In the genomic region with DNA sequence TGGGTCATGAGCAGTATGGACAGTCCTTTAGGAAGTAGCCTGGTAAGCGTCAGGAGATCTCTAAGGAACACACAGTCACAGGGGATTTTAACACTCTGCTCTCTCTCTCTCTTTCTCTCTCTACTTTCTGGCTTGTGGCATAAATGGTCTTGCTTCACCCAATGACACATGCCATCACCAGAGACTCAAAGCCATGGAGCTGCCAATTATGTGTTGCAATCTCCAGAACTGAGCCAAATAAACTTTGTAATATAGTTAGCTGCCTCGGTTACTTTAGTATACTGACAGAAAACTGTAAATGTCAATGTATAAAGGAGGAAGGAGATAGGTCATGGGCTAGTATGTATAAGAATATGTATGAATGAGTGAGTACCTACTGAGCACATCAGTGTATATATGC, we compare ENCODE assay signal across 21 mouse cellular contexts.
DNase-seq lines count a peak whose midpoint lies in the region; ATAC-seq and TF ChIP-seq lines count a peak whose summit lies in the region.
"Had no signal": no experiment of that assay in that cellular context is flagged by ENCODE, and none has a peak within 500 bp of the region (broad histone marks: within the 10 kb centered on the region; RNA-seq: fewer than 3 reads in every experiment).

No protein-coding gene starts in this region.

- no peak; the same call in 1 of the 2 replicates for TF ChIP-seq EP300 in liver, postnatal 0 days (IDR thresholded peaks at IDR 0.05; ENCODE audit: low read depth)

- no peaks in the 10 kb centered on the region for H3K9me3 ChIP-seq in liver, postnatal 0 days (ENCODE audit: low read length)
- no peaks in the 10 kb centered on the region for H3K9me3 ChIP-seq in liver, embryonic 12.5 days (replicated peaks)
- no peaks in the 10 kb centered on the region for H3K9me3 ChIP-seq in midbrain, embryonic 10.5 days (replicated peaks)
- H3K9me3 ChIP-seq: embryonic facial prominence, embryonic 15.5 days; hindbrain, embryonic 12.5 days; kidney, embryonic 15.5 days; limb, embryonic 13.5 days; liver, embryonic 15.5 days had no signal

- peak; percentile 20 for DNase-seq in liver, postnatal 0 days
- DNase-seq in 416B (ENCODE audit: low read depth), result peak; percentile 73
- DNase-seq in kidney, adult 9 months, result no peak
- DNase-seq in frontal cortex, postnatal 25 days (ENCODE audit: low spot score in 2 of 2), result no peak
- DNase-seq in midbrain, embryonic 10.5 days (ENCODE audit: low spot score), result no peak
- DNase-seq: adrenal gland, postnatal 25 days; cerebellum, adult 11 months; cerebellum, adult 9-11 months; kidney, postnatal 36 days had no signal

- WGBS in liver, postnatal 0 days (ENCODE audit: insufficient replicate concordance), result 54% methylated on average over 2 of the region's 2 CpGs
- WGBS in liver, embryonic 12.5 days (ENCODE audit: insufficient replicate concordance), result 68% methylated on average over 2 of the region's 2 CpGs
- 88% methylated on average over 2 of the region's 2 CpGs for WGBS in midbrain, embryonic 10.5 days

- H3K4me1 ChIP-seq in liver, postnatal 0 days (ENCODE audit: insufficient read depth), result peaks cover 36% of the 10 kb centered on the region
- H3K4me1 ChIP-seq in liver, embryonic 12.5 days, result peaks cover 53% of the 10 kb centered on the region
- peaks cover 34% of the 10 kb centered on the region for H3K4me1 ChIP-seq in bone marrow macrophage, adult 2 months (ENCODE audit: control insufficient read depth, insufficient read depth, low read length)
- peaks cover 31% of the 10 kb centered on the region for H3K4me1 ChIP-seq in midbrain, embryonic 10.5 days

- peak overlapping the region; percentile 35; the same call in 1 of the 2 replicates for H3K4me2 ChIP-seq in liver, postnatal 0 days (ENCODE audit: low read depth, low read length)
- H3K4me2 ChIP-seq in liver, embryonic 12.5 days, result no peak overlapping the region
- H3K4me2 ChIP-seq: embryonic facial prominence, embryonic 15.5 days; hindbrain, embryonic 12.5 days; kidney, embryonic 15.5 days; limb, embryonic 13.5 days; liver, embryonic 15.5 days; midbrain, embryonic 11.5 days had no signal

- no peaks in the 10 kb centered on the region for H3K36me3 ChIP-seq in liver, postnatal 0 days (replicated peaks; ENCODE audit: insufficient read depth, low read length)
- H3K36me3 ChIP-seq in liver, embryonic 12.5 days, result 0 out of 2 replicates have a peak, but pooled peaks cover 8% of the 10 kb centered on the region
- H3K36me3 ChIP-seq in midbrain, embryonic 10.5 days, result peaks cover 4% of the 10 kb centered on the region; the same call in 1 of the 2 replicates
- H3K36me3 ChIP-seq: embryonic facial prominence, embryonic 15.5 days; hindbrain, embryonic 12.5 days; limb, embryonic 13.5 days; liver, embryonic 15.5 days had no signal

- peak overlapping the region; percentile 34; the same call in 1 of the 2 replicates for H3K9ac ChIP-seq in liver, postnatal 0 days (replicated peaks)
- H3K9ac ChIP-seq in liver, embryonic 12.5 days, result no peak overlapping the region
- H3K9ac ChIP-seq: embryonic facial prominence, embryonic 15.5 days; hindbrain, embryonic 12.5 days; kidney, embryonic 15.5 days; limb, embryonic 13.5 days; liver, embryonic 15.5 days had no signal

- TF ChIP-seq CTCF in liver, postnatal 0 days (IDR thresholded peaks at IDR 0.05; ENCODE audit: low read depth), result no peak
- TF ChIP-seq CTCF in bone marrow macrophage, adult 2 months (IDR thresholded peaks at IDR 0.05; ENCODE audit: low read depth, low read length), result no peak

- no peak overlapping the region for H3K4me3 ChIP-seq in liver, postnatal 0 days (ENCODE audit: low read depth, low read length)
- no peak overlapping the region for H3K4me3 ChIP-seq in liver, embryonic 12.5 days
- H3K4me3 ChIP-seq in bone marrow macrophage, adult 2 months (ENCODE audit: insufficient read depth, low read length), result no peak overlapping the region
- H3K4me3 ChIP-seq in midbrain, embryonic 10.5 days, result no peak overlapping the region
- H3K4me3 ChIP-seq: embryonic facial prominence, embryonic 15.5 days; hindbrain, embryonic 12.5 days; kidney, embryonic 15.5 days; limb, embryonic 13.5 days; liver, embryonic 15.5 days had no signal

- ATAC-seq in liver, postnatal 0 days, result peak; percentile 32
- ATAC-seq in liver, embryonic 12.5 days, result no peak
- peak; percentile 42 for ATAC-seq in monocyte, adult 5-6 weeks (replicated peaks; ENCODE audit: insufficient number of reproducible peaks, low FRiP score, low TSS enrichment, poor library complexity, severe bottlenecking)
- ATAC-seq: CD4-positive, CD25-positive, alpha-beta regulatory T cell, adult 4 months; intestine, postnatal 0 days; Patski had no signal

- H3K27ac ChIP-seq in liver, postnatal 0 days (ENCODE audit: low read depth), result peak overlapping the region; percentile 81
- no peak overlapping the region for H3K27ac ChIP-seq in liver, embryonic 12.5 days
- peak overlapping the region; percentile 73 for H3K27ac ChIP-seq in bone marrow macrophage, adult 2 months (ENCODE audit: insufficient read depth, low read depth, low read length)
- no peak overlapping the region for H3K27ac ChIP-seq in midbrain, embryonic 10.5 days (replicated peaks)
- H3K27ac ChIP-seq: embryonic facial prominence, embryonic 15.5 days; hindbrain, embryonic 12.5 days; kidney, embryonic 15.5 days; limb, embryonic 13.5 days; liver, embryonic 15.5 days had no signal

- no peaks in the 10 kb centered on the region for H3K27me3 ChIP-seq in liver, postnatal 0 days (ENCODE audit: insufficient read depth, low read length)
- H3K27me3 ChIP-seq in liver, embryonic 12.5 days (replicated peaks), result no peaks in the 10 kb centered on the region
- no peaks in the 10 kb centered on the region for H3K27me3 ChIP-seq in midbrain, embryonic 10.5 days (ENCODE audit: low read depth, poor library complexity, severe bottlenecking)
- H3K27me3 ChIP-seq: embryonic facial prominence, embryonic 15.5 days; hindbrain, embryonic 12.5 days; kidney, embryonic 15.5 days; limb, embryonic 13.5 days; liver, embryonic 15.5 days; Patski had no signal

- TF ChIP-seq POLR2A in bone marrow macrophage, adult 2 months (IDR thresholded peaks at IDR 0.05; ENCODE audit: borderline replicate concordance, low read depth, low read length), result no peak

Comparison
In these comparisons a context has a peak if more than half of its experiments do, and no peak if none do; other contexts are left out.
1. H3K27ac ChIP-seq: peak in liver, postnatal 0 days (single experiment) and bone marrow macrophage, adult 2 months (single experiment); none in liver, embryonic 12.5 days (single experiment) and midbrain, embryonic 10.5 days (single experiment).
2. DNase-seq: peak in liver, postnatal 0 days (single experiment) and 416B (single experiment); none in kidney, adult 9 months (single experiment), frontal cortex, postnatal 25 days (0 of 2) and midbrain, embryonic 10.5 days (single experiment).